Mouse (Mus musculus): ENCODE measurements at regions not wholly inside any gene's neighbourhood (a gene's known extent, or its start where the extent isn't known, plus 50 kb on each side); places are given as distances from the start of the nearest gene placed in this dataset.
A peak's percentile ranks its signal among the peaks of the same experiment; 100 is the strongest.

DNA sequence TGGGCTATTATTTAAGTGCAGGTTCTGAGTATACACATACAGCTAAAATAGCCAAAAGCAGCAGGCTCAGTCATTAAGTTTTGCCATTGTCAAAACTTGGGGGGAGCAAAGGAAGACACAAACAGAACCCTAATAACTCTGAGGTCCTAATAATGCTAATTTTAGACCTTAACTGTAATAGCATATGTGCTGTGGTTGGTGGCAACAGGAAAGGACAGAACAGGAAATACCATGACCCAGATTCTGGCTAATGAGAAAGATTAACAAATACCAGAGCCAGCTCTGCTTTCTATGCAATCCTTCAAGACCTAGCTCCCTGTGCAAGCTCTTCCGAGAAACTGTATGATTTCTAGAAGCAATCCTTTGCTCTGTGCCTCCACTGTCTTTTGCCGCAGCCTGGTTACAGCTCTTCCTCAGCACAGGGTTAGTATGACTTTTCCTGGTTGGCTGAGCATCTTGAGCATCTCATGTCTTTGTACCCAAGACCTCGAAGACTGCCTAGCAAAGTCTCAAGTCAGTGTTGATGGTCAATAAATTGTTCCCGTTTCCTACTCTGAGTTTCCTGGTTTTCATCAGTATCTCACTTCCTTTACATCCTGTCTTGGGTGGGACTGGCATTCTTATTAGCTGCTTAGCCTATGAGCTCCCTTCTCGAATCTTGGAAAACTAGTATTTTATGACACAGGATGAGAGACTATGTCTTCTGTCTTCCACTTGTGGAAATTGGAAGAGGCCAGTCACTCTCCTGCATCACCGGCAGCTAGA lies 49.9 kb upstream of the Eed start:
- ATAC-seq (ENCODE audit: insufficient number of reproducible peaks, low FRiP score, low TSS enrichment), result peak; percentile 57

DNA sequence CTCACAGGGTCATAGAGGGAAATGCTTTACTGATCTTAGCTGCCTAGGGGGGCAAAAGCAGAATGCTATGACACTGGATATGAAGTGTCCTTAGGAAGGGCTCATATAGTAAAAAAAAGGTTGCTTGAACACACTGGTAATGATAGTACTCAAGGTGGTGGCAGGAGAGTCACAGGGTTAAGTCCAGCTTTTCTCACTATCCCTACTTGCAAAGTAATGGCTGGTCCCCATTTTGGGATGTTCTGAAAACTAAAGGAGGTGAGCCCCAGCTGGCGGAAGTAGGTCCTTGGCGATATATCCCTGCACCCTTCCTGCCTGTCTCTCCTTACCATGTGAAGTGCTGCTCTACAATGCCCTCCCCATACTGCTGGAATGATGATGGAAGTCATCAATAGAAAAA lies 52.3 kb upstream of the Eed start:
- ATAC-seq (ENCODE audit: insufficient number of reproducible peaks, low FRiP score, low TSS enrichment), result no peak

- ATAC-seq (ENCODE audit: insufficient number of reproducible peaks, low FRiP score, low TSS enrichment), result no peak
Observed at GRCm38 (mm10) chr7:90033640-90034312, 53.0 kb upstream of the Eed start.

DNA sequence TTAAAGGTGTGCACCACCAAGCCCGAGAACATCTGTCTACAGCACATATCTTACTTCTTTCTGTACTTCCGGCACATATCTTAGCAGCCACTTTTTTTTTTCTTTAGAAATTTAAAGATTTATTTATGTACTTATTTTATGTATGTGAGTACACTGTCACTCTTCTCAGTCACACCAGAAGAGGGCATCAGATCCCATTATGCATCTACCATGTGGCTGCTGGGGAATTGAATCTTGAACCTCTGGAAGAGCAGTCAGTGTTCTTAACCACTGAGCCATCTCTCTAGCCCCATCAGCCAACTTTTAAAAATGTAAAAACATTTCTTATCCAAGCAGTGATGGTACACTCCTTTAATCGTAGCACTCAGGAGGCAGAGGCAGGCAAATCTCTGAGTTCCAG lies 53.7 kb upstream of the Eed start:
- ATAC-seq (ENCODE audit: insufficient number of reproducible peaks, low FRiP score, low TSS enrichment), result no peak

DNA sequence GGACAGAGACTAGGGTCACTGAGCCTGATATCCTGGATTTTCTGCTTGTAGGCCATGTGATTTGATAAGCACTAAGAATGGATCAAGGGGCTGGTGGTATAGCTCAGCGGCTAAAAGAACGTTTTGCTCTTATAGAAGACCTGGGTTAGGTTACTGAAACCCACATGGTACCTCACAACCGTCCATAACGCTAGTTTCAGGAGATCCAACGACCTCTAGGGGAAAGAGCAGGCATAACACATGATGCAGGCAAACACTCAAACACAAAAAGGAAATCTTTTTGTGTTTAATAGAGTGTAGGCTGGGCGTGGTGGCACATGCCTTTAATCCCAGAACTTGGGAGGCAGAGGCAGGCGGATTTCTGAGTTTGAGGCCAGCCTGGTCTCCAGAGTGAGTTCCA lies 54.6 kb upstream of the Eed start:
- ATAC-seq (ENCODE audit: insufficient number of reproducible peaks, low FRiP score, low TSS enrichment), result no peak

GRCm38 (mm10) chr7:90037736-90038135 lies 57.0 kb upstream of the Eed start:
- ATAC-seq (ENCODE audit: insufficient number of reproducible peaks, low FRiP score, low TSS enrichment), result no peak

- no peak; the same call in 1 of the 2 replicates for ATAC-seq (ENCODE audit: insufficient number of reproducible peaks, low FRiP score, low TSS enrichment)
Observed at GRCm38 (mm10) chr7:90039504-90039903, 58.7 kb upstream of the Eed start.

- no peak for ATAC-seq (ENCODE audit: insufficient number of reproducible peaks, low FRiP score, low TSS enrichment)
Observed at GRCm38 (mm10) chr7:90040581-90041340, 60.0 kb upstream of the Eed start.

- ATAC-seq (ENCODE audit: insufficient number of reproducible peaks, low FRiP score, low TSS enrichment), result no peak
Observed at GRCm38 (mm10) chr7:90041565-90042024, 60.8 kb upstream of the Eed start.

- no peak for ATAC-seq (ENCODE audit: insufficient number of reproducible peaks, low FRiP score, low TSS enrichment)
Observed at GRCm38 (mm10) chr7:90042364-90042763, 61.6 kb upstream of the Eed start.

DNA sequence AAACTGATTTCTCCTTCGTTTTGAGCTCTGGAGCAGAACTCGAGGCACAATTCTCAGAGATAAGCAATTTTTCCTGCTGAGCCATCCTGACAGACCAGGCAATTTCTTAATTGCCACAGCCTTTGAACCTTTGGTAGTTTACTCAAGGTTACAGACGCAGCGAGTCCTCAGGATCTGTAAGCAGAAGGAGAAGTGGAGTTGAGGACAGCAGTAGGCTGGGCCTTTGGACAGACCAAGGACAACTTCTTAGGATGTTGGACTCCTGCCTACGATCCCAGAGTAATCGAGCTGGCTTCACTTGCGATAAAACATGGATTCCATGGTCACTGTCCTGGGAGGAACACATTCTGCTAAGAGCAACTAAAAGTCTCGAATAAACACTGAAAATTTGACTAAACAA lies 62.7 kb upstream of the Eed start:
- no peak for ATAC-seq (ENCODE audit: insufficient number of reproducible peaks, low FRiP score, low TSS enrichment)

GRCm38 (mm10) chr7:90044100-90044698 lies 63.4 kb upstream of the Eed start:
- no peak for ATAC-seq (ENCODE audit: insufficient number of reproducible peaks, low FRiP score, low TSS enrichment)

DNA sequence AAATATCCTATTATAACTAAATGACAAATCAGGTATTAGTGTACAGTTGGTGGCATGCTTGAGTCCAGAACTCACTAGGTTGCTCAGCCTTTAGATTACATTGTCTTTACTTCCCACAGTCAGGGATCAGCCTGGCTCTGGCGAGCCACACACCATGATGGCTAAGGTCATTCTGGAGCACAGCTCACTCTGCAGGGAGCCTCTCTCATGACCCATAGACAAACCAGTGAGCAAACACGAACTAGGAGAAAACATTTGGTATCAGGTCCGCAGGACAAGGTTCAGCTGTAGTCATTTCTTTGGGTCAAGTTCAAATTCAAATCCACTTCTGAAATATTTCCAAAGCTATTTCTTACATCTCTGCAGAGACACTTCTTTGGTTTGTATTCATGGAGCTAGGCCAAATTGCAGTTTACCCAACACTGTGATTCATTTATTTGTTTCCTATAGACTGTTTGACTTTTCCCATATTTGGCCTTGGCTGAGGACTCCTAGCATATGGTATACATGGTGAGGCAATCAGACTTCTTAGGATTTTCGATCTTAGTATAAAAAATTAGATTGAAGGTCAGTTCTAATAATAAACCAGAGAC lies 64.5 kb upstream of the Eed start:
- ATAC-seq (ENCODE audit: insufficient number of reproducible peaks, low FRiP score, low TSS enrichment), result 0 out of 2 replicates have a peak, but pooled peaks have one; percentile 42

DNA sequence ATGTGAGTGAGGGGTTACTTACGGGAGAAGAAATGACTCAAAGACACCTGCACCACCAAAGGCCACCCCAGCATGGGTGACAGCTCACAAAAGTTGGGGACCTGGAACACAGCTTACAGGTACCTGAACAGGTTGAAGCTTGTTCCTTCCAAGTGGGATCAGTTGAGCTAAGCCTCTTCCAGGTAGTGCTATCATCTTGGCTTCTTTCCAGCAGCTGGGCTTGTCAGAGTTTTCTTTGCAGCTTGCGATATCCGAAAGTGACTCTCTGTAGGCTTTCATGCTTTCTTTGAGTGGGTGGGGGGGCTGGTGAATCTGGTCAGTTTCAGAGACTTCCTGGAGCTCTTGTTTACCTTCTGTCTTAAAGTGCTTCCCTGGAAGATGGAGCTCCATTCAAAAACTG lies 65.4 kb upstream of the Eed start:
- ATAC-seq (ENCODE audit: insufficient number of reproducible peaks, low FRiP score, low TSS enrichment), result no peak

- ATAC-seq (ENCODE audit: insufficient number of reproducible peaks, low FRiP score, low TSS enrichment), result no peak
Observed at GRCm38 (mm10) chr7:90046862-90047261, 66.1 kb upstream of the Eed start.

GRCm38 (mm10) chr7:90048401-90049307 lies 67.9 kb upstream of the Eed start:
- ATAC-seq (ENCODE audit: insufficient number of reproducible peaks, low FRiP score, low TSS enrichment), result no peak

DNA sequence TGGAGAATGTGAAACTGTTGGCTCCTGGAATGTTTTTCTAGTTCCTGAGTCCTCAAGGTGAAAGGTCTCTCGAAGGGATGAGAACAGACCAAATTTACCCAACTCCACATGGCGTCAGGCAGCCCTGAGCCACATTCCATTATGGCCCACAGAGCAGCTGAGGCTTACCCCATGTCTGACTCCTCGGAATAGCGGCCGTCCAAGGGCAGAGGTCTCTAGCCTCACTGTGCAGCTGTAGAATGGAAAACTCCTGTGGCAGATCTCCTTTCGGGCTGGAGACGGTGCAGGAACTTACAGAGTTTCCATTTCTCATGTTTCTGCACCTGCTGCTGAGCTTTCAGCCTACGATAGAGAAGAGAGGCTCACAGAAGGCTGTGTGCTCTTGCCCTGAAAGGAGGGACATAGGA lies 69.1 kb upstream of the Eed start:
- no peak for ATAC-seq (ENCODE audit: insufficient number of reproducible peaks, low FRiP score, low TSS enrichment)

- ATAC-seq (ENCODE audit: insufficient number of reproducible peaks, low FRiP score, low TSS enrichment), result peak; percentile 96
Observed at GRCm38 (mm10) chr7:90054795-90055511, 74.2 kb upstream of the Eed start.

DNA sequence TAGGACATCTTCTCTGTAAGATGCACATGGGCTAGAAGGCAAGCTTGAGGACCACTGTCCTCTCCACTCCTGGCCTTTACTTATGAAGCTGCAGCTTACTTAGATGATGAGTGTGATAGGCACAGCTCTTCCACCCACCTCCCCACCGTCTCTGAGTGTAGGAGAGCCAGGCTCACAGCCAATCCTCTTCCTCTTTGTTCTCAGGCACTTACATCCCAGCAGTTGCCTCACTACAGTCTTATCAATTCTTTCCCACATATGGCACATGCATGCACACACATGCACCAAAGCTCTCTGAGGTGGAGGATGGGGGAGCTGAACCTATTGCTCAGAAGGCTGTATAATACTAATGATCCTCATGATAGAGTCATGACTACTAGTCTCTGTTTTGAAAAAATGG lies 72.1 kb upstream of the Picalm start:
- no peak for ATAC-seq (ENCODE audit: insufficient number of reproducible peaks, low FRiP score, low TSS enrichment)

All from cerebellum, adult (tissue).